Mouse (Mus musculus) lung, postnatal 14 days (tissue): ENCODE results near the gene Npw.
A peak's percentile ranks its signal among the peaks of the same experiment; 100 is the strongest.

Experiments
- DNase-seq: peaks from one replicate; pipeline ENCODE4 v3.0.0; 2021

The Npw gene

GRCm38 (mm10) chr17:24639571-24639988 is 18.7 kb downstream of the Npw start:
- no peak for DNase-seq

GRCm38 (mm10) chr17:24638840-24639239 is 19.4 kb downstream of the Npw start:
- DNase-seq = peak; percentile 75

- DNase-seq = peak; percentile 54
Observed at GRCm38 (mm10) chr17:24638214-24638613, 20.0 kb downstream of the Npw start.

DNA sequence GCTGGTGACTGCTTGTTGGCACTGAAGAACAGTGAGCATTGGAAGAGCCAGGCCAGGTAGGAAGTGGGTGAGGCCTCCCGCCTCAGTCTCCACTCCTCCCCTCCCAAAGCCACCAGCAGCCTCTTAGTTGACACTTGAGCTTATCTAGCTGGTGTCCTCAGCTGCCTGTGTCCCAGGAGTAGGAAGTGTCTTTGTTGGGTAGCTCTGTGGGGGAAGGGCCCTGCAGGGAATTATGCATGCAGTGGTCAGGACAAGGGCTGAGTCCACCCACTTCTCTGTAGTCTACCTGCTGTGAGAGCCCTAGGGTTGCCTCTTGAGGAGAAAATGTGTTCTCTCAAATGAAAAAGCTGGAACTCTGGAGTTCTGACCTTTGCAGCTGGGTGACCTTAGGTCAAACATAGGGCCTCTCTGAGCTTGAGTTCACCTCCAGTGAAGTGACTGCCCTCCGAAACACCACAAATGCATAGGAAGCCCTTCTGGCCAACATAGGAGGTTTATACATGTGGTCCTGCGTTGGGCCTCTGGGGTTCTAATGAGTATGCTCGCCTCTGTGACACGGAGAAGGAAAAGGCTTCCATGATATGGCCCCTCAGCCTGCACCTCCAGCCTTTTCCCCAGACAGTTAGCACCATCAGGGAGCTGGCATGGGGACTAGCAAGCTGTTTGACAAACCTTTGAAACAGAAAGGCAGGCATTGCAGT is 21.3 kb downstream of the Npw start:
- DNase-seq = peak; percentile 58

GRCm38 (mm10) chr17:24635694-24636093 is 22.6 kb downstream of the Npw start:
- DNase-seq = no peak

GRCm38 (mm10) chr17:24635024-24635423 is 23.2 kb downstream of the Npw start:
- DNase-seq = peak; percentile 55

DNA sequence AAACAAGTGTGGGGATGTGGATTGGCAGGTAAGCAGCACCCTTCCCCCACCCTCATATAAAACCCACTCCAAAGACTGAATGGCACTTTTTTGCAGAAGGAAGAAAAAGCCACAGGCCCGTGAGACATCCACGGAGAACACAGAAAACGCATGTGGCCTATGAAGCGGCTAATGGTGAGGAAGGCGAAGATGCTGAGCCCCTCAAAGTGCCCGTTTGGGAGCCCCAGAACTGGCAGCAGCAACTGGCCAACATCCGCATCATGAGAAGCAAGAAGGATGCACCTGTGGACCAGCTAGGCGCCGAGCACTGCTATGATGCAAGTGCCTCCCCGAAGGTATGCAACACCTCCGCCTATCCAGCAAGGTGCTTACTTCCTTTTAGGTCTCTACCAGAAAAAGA is 24.4 kb downstream of the Npw start:
- no peak for DNase-seq

- peak; percentile 87 for DNase-seq
Observed at GRCm38 (mm10) chr17:24632813-24633449, 25.3 kb downstream of the Npw start.

DNA sequence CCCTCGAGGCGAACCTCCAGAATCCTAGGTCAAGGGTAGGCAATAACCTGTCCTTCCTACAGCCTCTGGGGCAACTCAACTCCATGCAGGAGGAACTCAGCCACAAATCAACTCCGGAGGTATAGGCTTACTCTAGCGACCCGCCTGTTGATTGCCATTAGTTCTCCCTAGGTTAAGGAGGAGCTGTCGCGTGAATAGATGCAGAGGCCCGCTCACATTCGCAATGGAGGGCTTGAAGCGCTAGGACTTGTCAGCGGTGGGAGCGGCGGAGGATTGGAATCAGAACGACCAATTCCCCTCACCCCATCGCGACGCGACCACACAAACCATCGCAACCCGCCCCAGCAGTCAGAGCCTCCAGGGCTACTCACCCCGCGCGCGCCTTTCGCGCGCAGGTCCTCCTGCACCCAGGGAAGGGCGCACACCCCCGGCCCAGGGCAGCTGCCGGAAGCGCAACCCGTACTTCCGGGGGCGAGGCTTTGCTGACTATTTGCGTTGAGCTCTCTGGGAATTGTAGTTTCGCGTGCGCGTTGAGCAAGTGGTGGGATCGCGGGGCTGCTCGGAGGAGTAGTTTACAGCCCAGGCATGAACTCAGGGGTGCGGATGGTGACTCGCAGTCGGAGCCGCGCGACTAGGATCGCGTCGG is 26.0 kb downstream of the Npw start, which contains the start of the genes Tsc2 and Nthl1:
TSS of gene Tsc2 (minus strand) at position 464 of the 646 bp plus-strand sequence.
TSS of gene Nthl1 (plus strand) at position 514 of the 646 bp plus-strand sequence.
- peak; percentile 84 for DNase-seq

DNA sequence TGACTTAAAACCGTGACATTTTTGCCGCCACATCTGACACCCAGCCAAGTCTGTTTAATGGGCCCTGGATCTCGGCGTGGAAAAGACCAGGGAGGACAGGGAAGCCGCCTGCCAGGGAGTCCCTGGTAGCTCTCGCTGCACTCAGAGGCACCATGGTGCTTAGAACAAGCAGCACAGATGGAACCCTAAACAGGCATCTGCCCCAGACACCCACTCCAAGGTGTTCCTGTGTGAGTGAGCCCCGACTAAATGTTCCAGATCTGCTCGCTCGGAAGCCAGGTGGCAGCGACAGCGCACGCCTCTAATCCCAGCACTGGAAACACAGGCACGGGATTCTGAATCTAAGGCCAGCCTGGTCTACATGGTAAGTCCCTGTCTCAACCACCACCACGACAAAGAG is 28.2 kb downstream of the Npw start:
- no peak for DNase-seq

GRCm38 (mm10) chr17:24628646-24629045 is 29.6 kb downstream of the Npw start:
- DNase-seq = peak; percentile 84

DNA sequence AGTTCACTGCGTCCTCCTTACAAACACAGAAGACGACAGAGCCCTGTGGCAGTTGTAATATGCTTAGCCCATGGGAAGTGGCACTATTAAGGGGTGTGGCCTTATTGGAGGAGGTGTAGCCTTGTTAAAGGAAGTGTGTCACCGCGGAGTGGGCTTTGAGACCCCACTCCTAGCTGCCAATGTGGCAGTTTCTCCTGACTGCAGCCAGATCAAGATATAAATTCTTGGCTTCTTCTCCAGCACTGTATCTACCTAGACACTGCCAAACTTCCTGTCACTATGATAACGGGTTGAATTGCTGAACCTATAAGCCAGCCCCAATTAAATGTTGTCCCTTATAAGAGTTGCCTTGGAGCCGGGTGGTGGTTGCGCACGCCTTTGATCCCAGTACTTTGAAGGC is 32.8 kb downstream of the Npw start:
- no peak for DNase-seq

DNA sequence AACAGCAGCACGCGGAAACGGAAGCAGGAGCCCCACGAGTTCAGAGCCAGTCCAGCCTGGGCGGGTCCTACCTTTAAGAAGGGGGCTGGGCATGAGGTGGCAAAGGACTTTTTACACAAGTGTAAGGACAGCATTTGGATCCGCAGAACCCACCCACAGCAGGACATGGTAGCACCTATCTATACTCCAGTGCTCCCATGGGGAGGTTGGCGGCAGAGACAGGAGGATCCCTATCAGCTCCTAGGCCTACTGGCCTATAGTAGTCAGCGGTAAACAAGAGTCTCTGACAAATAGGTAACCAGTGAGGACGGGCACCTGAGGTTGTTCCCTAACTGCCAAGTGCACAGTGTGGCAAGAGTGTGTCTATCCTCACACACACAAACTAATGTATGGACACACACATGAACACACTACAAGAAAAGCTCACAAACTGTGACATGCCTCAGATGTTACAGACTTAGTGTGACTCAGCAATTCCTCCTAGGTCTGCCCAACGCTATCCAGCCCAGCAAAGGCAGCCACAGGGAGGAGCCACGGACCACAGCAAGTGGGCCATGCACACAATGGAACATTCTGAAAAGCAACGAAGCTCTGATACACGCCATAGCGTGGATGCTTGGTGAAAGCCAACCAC is 40.6 kb downstream of the Npw start:
- DNase-seq = no peak

DNA sequence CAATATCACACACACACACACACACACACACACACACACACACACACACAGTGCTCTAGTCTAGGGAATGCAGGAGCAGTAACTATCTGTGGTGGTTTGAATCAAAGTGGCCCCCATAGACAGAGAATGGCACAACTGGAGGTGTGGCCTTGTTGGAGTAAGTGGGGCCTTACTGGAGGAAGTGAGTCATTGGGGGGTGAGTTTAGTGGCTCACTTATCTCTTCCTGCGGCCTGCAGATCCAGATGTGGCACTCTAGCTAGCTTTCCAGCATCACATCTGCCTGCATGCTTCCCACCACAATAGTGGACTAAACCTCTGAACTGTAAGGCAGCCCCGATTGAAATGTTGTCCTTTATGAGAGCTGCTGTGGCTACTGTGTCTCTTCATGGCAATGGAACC is 47.5 kb downstream of the Npw start:
- DNase-seq = no peak

- DNase-seq = no peak
Observed at GRCm38 (mm10) chr17:24608874-24609273, 49.4 kb downstream of the Npw start.

DNA sequence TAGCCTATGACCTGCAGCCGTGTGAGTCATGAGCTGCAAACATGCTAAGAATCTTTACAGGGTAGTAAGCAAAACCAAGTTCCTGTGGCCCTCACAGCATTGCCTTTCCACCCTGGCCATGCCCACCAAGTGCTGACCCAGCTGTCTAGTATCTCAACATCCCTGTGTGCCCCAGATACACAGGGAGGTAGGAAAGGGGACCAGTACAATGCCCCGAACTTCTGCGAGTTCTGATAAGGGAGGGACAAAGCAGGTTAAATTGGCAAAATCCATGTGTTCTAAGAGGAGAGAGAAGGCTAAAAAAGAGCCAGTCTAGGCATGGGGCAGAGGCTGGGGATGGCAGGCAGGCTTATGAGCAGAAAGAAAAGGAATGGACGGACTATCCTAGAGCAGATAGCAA is 49.9 kb downstream of the Npw start:
- no peak for DNase-seq
